ENCODE assay signal across 19 mouse cellular contexts in genomic region chr10:80704418-80704817, GRCm38 (mm10). TPM values are rescaled to one million over a fixed set of nuclear protein-coding genes. Genes with fewer than 3 reads are reported as not detected.
DNase-seq lines count a peak whose midpoint lies in the region; ATAC-seq lines count a peak whose summit lies in the region.
"Had no signal": no experiment of that assay in that cellular context is flagged by ENCODE, and none has a peak within 500 bp of the region (broad histone marks: within the 10 kb centered on the region; RNA-seq: fewer than 3 reads in every experiment).

No protein-coding gene starts in this region.

- no peak overlapping the region for H3K9ac ChIP-seq in embryonic facial prominence, embryonic 12.5 days
- peak overlapping the region; percentile 30; the same call in 1 of the 2 replicates for H3K9ac ChIP-seq in heart, embryonic 14.5 days (ENCODE audit: low read length)
- H3K9ac ChIP-seq in neural tube, embryonic 12.5 days: no peak overlapping the region
- no peak overlapping the region for H3K9ac ChIP-seq in kidney, embryonic 15.5 days

- no peaks in the 10 kb centered on the region for H3K9me3 ChIP-seq in embryonic facial prominence, embryonic 12.5 days
- H3K9me3 ChIP-seq in embryonic facial prominence, embryonic 10.5 days: no peaks in the 10 kb centered on the region
- no peaks in the 10 kb centered on the region for H3K9me3 ChIP-seq in heart, embryonic 14.5 days (ENCODE audit: control insufficient read depth, low read length)
- H3K9me3 ChIP-seq in neural tube, embryonic 12.5 days: no peaks in the 10 kb centered on the region
- no peaks in the 10 kb centered on the region for H3K9me3 ChIP-seq in kidney, embryonic 15.5 days (replicated peaks)
- H3K9me3 ChIP-seq: hindbrain, embryonic 10.5 days; lung, embryonic 15.5 days had no signal

- peaks cover 25% of the 10 kb centered on the region for H3K4me1 ChIP-seq in embryonic facial prominence, embryonic 12.5 days
- H3K4me1 ChIP-seq in embryonic facial prominence, embryonic 10.5 days: peaks cover 37% of the 10 kb centered on the region
- H3K4me1 ChIP-seq in heart, embryonic 14.5 days (ENCODE audit: control insufficient read depth in 2 of 2, insufficient read depth in 2 of 2, low read length in 2 of 2): peaks cover 18 to 34% of the 10 kb centered on the region in 2 experiments
- peaks cover 30% of the 10 kb centered on the region for H3K4me1 ChIP-seq in neural tube, embryonic 12.5 days
- peaks cover 32% of the 10 kb centered on the region for H3K4me1 ChIP-seq in kidney, embryonic 15.5 days

- ATAC-seq in embryonic facial prominence, embryonic 12.5 days (ENCODE audit: insufficient number of reproducible peaks, insufficient read depth, low FRiP score, low TSS enrichment): no peak
- ATAC-seq in heart, embryonic 14.5 days (ENCODE audit: insufficient number of reproducible peaks, insufficient read depth, low FRiP score, low read depth): no peak
- no peak for ATAC-seq in neural tube, embryonic 12.5 days (ENCODE audit: low FRiP score, low read depth)
- no peak for ATAC-seq in kidney, embryonic 15.5 days (replicated peaks; ENCODE audit: low FRiP score)
- ATAC-seq: inflammation-experienced regulatory T-cells, adult 6 months had no signal

- 77% methylated on average over 5 of the region's 5 CpGs for WGBS in embryonic facial prominence, embryonic 12.5 days
- 84% methylated on average over 5 of the region's 5 CpGs for WGBS in embryonic facial prominence, embryonic 10.5 days
- WGBS in heart, embryonic 14.5 days: 73% methylated on average over 5 of the region's 5 CpGs
- WGBS in neural tube, embryonic 12.5 days: 95% methylated on average over 5 of the region's 5 CpGs
- WGBS in kidney, embryonic 15.5 days: 88% methylated on average over 5 of the region's 5 CpGs

- no peak for DNase-seq in embryonic facial prominence, embryonic 10.5 days (ENCODE audit: low spot score)
- DNase-seq in heart, adult 8-10 months (ENCODE audit: low spot score): no peak
- DNase-seq in neural tube, embryonic 10.5 days (ENCODE audit: extremely low spot score, low spot score): no peak
- DNase-seq in left cerebral cortex, adult 9 months (ENCODE audit: low spot score in 2 of 2): no peak
- DNase-seq: adrenal gland, adult 8-10 months; cerebellum, adult 8-10 months; heart, adult 2 months; kidney, adult 8-10 months; kidney, postnatal 36 days; liver; right cerebral cortex, postnatal 25 days had no signal

- H3K27ac ChIP-seq in embryonic facial prominence, embryonic 12.5 days: no peak overlapping the region
- H3K27ac ChIP-seq in embryonic facial prominence, embryonic 10.5 days (replicated peaks): no peak overlapping the region
- H3K27ac ChIP-seq in heart, embryonic 14.5 days (replicated peaks in 1 of 2; ENCODE audit: control insufficient read depth in 1 of 2, insufficient read depth in 1 of 2, low read depth in 2 of 2, low read length in 2 of 2): no peak overlapping the region
- H3K27ac ChIP-seq in neural tube, embryonic 12.5 days: no peak overlapping the region
- H3K27ac ChIP-seq in kidney, embryonic 15.5 days: no peak overlapping the region
- H3K27ac ChIP-seq: heart, adult 2 months; hindbrain, embryonic 10.5 days; lung, embryonic 15.5 days; macrophage had no signal

- 0 out of 2 replicates have a peak overlapping the region, but pooled peaks have one; percentile 14 for H3K4me3 ChIP-seq in embryonic facial prominence, embryonic 12.5 days
- no peak overlapping the region for H3K4me3 ChIP-seq in embryonic facial prominence, embryonic 10.5 days
- no peak overlapping the region for H3K4me3 ChIP-seq in heart, embryonic 14.5 days (ENCODE audit: control insufficient read depth in 1 of 2, insufficient read depth in 1 of 2, low read depth in 1 of 2, low read length in 2 of 2)
- no peak overlapping the region for H3K4me3 ChIP-seq in neural tube, embryonic 12.5 days
- no peak overlapping the region for H3K4me3 ChIP-seq in kidney, embryonic 15.5 days (replicated peaks)
- H3K4me3 ChIP-seq: heart, adult 2 months had no signal

- no peak overlapping the region for H3K4me2 ChIP-seq in embryonic facial prominence, embryonic 12.5 days (replicated peaks)
- H3K4me2 ChIP-seq in heart, embryonic 14.5 days (ENCODE audit: low read length): no peak overlapping the region
- 0 out of 2 replicates have a peak overlapping the region, but pooled peaks have one; percentile 9 for H3K4me2 ChIP-seq in neural tube, embryonic 12.5 days (replicated peaks)
- no peak overlapping the region for H3K4me2 ChIP-seq in kidney, embryonic 15.5 days
- H3K4me2 ChIP-seq: lung, embryonic 15.5 days had no signal

- peaks cover 39% of the 10 kb centered on the region for H3K36me3 ChIP-seq in embryonic facial prominence, embryonic 12.5 days
- peaks cover 45% of the 10 kb centered on the region for H3K36me3 ChIP-seq in embryonic facial prominence, embryonic 10.5 days (replicated peaks)
- peaks cover 42% of the 10 kb centered on the region for H3K36me3 ChIP-seq in heart, embryonic 14.5 days (ENCODE audit: control insufficient read depth, insufficient read depth, low read length)
- peaks cover 40% of the 10 kb centered on the region for H3K36me3 ChIP-seq in neural tube, embryonic 12.5 days
- H3K36me3 ChIP-seq in kidney, embryonic 15.5 days: peaks cover 41% of the 10 kb centered on the region

- no peaks in the 10 kb centered on the region for H3K27me3 ChIP-seq in embryonic facial prominence, embryonic 12.5 days
- no peaks in the 10 kb centered on the region for H3K27me3 ChIP-seq in embryonic facial prominence, embryonic 10.5 days (replicated peaks; ENCODE audit: low read depth, poor library complexity, severe bottlenecking)
- H3K27me3 ChIP-seq in heart, embryonic 14.5 days (ENCODE audit: control insufficient read depth, insufficient read depth, low read length): no peaks in the 10 kb centered on the region
- no peaks in the 10 kb centered on the region for H3K27me3 ChIP-seq in neural tube, embryonic 12.5 days (replicated peaks)
- H3K27me3 ChIP-seq in kidney, embryonic 15.5 days: no peaks in the 10 kb centered on the region
- H3K27me3 ChIP-seq: lung, embryonic 15.5 days had no signal

RNA-seq across cellular contexts. Expression of gene Izumo4, which starts 2.4 kb away (rescaled TPM):
- polyA plus RNA-seq in embryonic facial prominence, embryonic 12.5 days (2016; fragmentation: Nextera tagmentation; extraction: Ambion mirVana): 20.5 and 23.6 TPM in 2 replicates
- 10.5 and 10.8 TPM in 2 replicates for polyA plus RNA-seq in embryonic facial prominence, embryonic 10.5 days (2016; fragmentation: Nextera tagmentation; extraction: Ambion mirVana)
- polyA plus RNA-seq in heart, embryonic 14.5 days (2014; fragmentation: Nextera tagmentation; extraction: Ambion mirVana): 3.5 and 7.0 TPM in 2 replicates
- 1 to 10 TPM; 2.2 to 5.3 (median 3.6) TPM for total RNA-seq in heart, adult 8-10 months (2022)
- polyA plus RNA-seq in neural tube, embryonic 12.5 days (2016; fragmentation: Nextera tagmentation; extraction: Ambion mirVana): 28.6 and 29.3 TPM in 2 replicates
- 22.8 and 26.2 TPM in 2 replicates for polyA plus RNA-seq in kidney, embryonic 15.5 days (2015; fragmentation: Nextera tagmentation; extraction: Ambion mirVana)

RNA-seq across cellular contexts. Expression of gene Mob3a, which starts 2.6 kb away (rescaled TPM):
- 57.4 and 60.9 TPM in 2 replicates for polyA plus RNA-seq in embryonic facial prominence, embryonic 12.5 days (2016; fragmentation: Nextera tagmentation; extraction: Ambion mirVana)
- 54.4 and 54.7 TPM in 2 replicates for polyA plus RNA-seq in embryonic facial prominence, embryonic 10.5 days (2016; fragmentation: Nextera tagmentation; extraction: Ambion mirVana)
- polyA plus RNA-seq in heart, embryonic 14.5 days (2014; fragmentation: Nextera tagmentation; extraction: Ambion mirVana): 19.1 and 22.3 TPM in 2 replicates
- total RNA-seq in heart, adult 8-10 months (2022): 1 to 10 TPM; 3.8 to 6.0 (median 5.4) TPM
- 59.4 and 61.5 TPM in 2 replicates for polyA plus RNA-seq in neural tube, embryonic 12.5 days (2016; fragmentation: Nextera tagmentation; extraction: Ambion mirVana)
- 37.7 and 41.5 TPM in 2 replicates for polyA plus RNA-seq in kidney, embryonic 15.5 days (2015; fragmentation: Nextera tagmentation; extraction: Ambion mirVana)

RNA-seq across cellular contexts. Expression of gene Mknk2, which starts 26.5 kb away (rescaled TPM):
- 117 and 122 TPM in 2 replicates for polyA plus RNA-seq in embryonic facial prominence, embryonic 12.5 days (2016; fragmentation: Nextera tagmentation; extraction: Ambion mirVana)
- 118 and 119 TPM in 2 replicates for polyA plus RNA-seq in embryonic facial prominence, embryonic 10.5 days (2016; fragmentation: Nextera tagmentation; extraction: Ambion mirVana)
- polyA plus RNA-seq in heart, embryonic 14.5 days (2014; fragmentation: Nextera tagmentation; extraction: Ambion mirVana): 69.5 and 82.7 TPM in 2 replicates
- 100 to 1,000 TPM; 197 to 243 (median 216) TPM for total RNA-seq in heart, adult 8-10 months (2022)
- 86.5 and 88.5 TPM in 2 replicates for polyA plus RNA-seq in neural tube, embryonic 12.5 days (2016; fragmentation: Nextera tagmentation; extraction: Ambion mirVana)
- polyA plus RNA-seq in kidney, embryonic 15.5 days (2015; fragmentation: Nextera tagmentation; extraction: Ambion mirVana): 95.3 and 103 TPM in 2 replicates

RNA-seq across cellular contexts. Expression of gene Ap3d1, which starts 37.6 kb away (rescaled TPM):
- 84.7 and 85.8 TPM in 2 replicates for polyA plus RNA-seq in embryonic facial prominence, embryonic 12.5 days (2016; fragmentation: Nextera tagmentation; extraction: Ambion mirVana)
- 60.5 and 61.5 TPM in 2 replicates for polyA plus RNA-seq in embryonic facial prominence, embryonic 10.5 days (2016; fragmentation: Nextera tagmentation; extraction: Ambion mirVana)
- polyA plus RNA-seq in heart, embryonic 14.5 days (2014; fragmentation: Nextera tagmentation; extraction: Ambion mirVana): 45.0 and 54.5 TPM in 2 replicates
- 10 to 100 TPM; 41.2 to 44.5 (median 43.4) TPM for total RNA-seq in heart, adult 8-10 months (2022)
- polyA plus RNA-seq in neural tube, embryonic 12.5 days (2016; fragmentation: Nextera tagmentation; extraction: Ambion mirVana): 93.9 and 95.1 TPM in 2 replicates
- polyA plus RNA-seq in kidney, embryonic 15.5 days (2015; fragmentation: Nextera tagmentation; extraction: Ambion mirVana): 68.1 and 70.9 TPM in 2 replicates

RNA-seq across cellular contexts. Expression of gene Btbd2, which starts 47.5 kb away (rescaled TPM):
- polyA plus RNA-seq in embryonic facial prominence, embryonic 12.5 days (2016; fragmentation: Nextera tagmentation; extraction: Ambion mirVana): 109 and 110 TPM in 2 replicates
- 83.2 and 84.8 TPM in 2 replicates for polyA plus RNA-seq in embryonic facial prominence, embryonic 10.5 days (2016; fragmentation: Nextera tagmentation; extraction: Ambion mirVana)
- 49.4 and 53.8 TPM in 2 replicates for polyA plus RNA-seq in heart, embryonic 14.5 days (2014; fragmentation: Nextera tagmentation; extraction: Ambion mirVana)
- total RNA-seq in heart, adult 8-10 months (2022): 10 to 100 TPM; 44.0 to 52.5 (median 48.5) TPM
- polyA plus RNA-seq in neural tube, embryonic 12.5 days (2016; fragmentation: Nextera tagmentation; extraction: Ambion mirVana): 92.8 and 100 TPM in 2 replicates
- polyA plus RNA-seq in kidney, embryonic 15.5 days (2015; fragmentation: Nextera tagmentation; extraction: Ambion mirVana): 78.6 and 83.2 TPM in 2 replicates
